Mouse (Mus musculus): ENCODE measurements around the gene Amotl1. TPM values are rescaled to one million over a fixed set of nuclear protein-coding genes. Genes with fewer than 3 reads are reported as not detected.

The Amotl1 gene
- polyA plus RNA-seq, 1 experiment from 2014 or later, result 22.4 TPM

DNA sequence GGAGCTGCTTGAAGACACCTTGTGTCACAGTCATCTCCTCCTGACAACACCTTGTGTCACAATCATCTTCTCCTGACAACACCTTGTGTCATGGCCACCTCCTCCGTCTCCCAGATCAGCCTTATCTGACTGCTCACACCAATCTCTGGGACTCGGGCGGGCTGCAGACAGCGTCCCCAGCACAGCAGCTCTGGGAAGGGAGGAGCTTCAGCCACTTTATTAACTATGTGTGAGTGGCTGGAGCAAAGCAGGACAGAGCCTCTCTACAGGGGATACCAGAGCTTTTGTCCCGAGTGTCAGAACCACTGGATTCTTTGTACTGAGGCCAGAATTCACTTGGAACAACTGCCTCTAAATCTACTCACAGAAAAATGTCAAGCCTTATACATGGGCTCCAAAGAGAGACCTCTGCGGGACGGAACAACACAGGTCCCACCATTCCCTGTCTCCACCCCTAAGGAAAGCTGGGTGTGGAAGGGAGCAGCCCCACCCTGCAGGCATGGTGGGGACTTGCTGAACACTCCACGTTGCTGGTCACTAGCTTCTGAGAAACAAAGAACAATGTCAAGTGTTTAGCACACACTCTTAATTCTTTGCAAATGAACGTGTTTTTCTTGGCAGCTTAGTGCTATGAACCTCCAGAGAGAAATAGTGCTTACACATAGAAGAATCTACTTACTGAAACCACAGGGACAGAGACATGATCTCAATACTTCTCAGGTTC lies 100.7 kb downstream of the Amotl1 start:
- Histone ChIP-seq H3K36me3 (ENCODE audit: control insufficient read depth, insufficient read depth, low read length) (peaks cover 86% of the 10 kb centered on the region), H3K27ac (ENCODE audit: low read depth) (no peak overlapping the region)

DNA sequence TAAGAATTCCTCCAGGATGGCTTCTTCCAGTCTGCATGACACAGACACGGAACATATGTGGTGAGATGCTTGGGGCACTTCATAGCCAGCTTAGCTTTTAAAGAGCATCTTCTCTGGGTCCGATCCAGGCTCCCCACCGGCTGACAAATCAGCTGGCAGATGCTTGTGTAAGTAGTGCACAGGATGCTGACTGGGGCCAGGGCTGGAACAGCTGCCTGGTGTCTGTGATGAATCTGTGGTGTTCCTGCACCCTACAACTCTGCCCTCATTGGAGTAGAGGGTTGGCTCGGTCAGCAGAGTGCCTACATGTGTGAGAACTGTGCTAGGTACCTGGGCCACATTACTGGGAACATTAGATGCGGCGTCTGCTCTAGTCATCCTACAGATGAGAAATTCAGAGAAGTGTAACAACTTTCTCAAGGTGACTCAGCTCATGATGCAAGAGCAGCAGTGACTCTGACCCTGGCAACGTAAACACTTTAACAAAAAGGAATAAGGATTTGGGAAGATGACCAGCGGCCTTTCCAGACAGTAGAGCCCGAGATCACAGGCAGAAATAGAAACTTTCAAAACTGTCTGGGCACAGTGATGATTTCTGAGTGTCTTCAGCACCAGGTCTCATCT lies 109.9 kb downstream of the Amotl1 start:
- Histone ChIP-seq H3K36me3 (ENCODE audit: control insufficient read depth, insufficient read depth, low read length) (peaks cover 8% of the 10 kb centered on the region; the same call in 1 of the 2 replicates), H3K9ac (ENCODE audit: low read length) (no peak overlapping the region), H3K4me2 (ENCODE audit: low read length) (no peak overlapping the region), H3K27me3 (replicated peaks; ENCODE audit: control insufficient read depth, insufficient read depth, low read length) (no peaks in the 10 kb centered on the region), H3K4me1 (replicated peaks; ENCODE audit: control insufficient read depth, insufficient read depth, low read length) (no peaks in the 10 kb centered on the region), H3K27ac (ENCODE audit: low read depth) (no peak overlapping the region), H3K9me3 (ENCODE audit: control insufficient read depth, low read length) (no peaks in the 10 kb centered on the region), H3K4me3 (ENCODE audit: low read depth, low read length) (no peak overlapping the region)
- whole genome bisulfite sequencing, result 74% methylated on average over 9 of the region's 9 CpGs
- DNase-seq (ENCODE audit: low spot score) (no peak), ATAC-seq (replicated peaks; ENCODE audit: low FRiP score, low TSS enrichment, low read depth) (no peak)

More for the DNA sequence above, 100.7 kb downstream of the Amotl1 start:
- ATAC-seq (replicated peaks; ENCODE audit: low FRiP score, low TSS enrichment, low read depth), result no peak
- Histone ChIP-seq H3K27me3 (replicated peaks; ENCODE audit: control insufficient read depth, insufficient read depth, low read length) (no peaks in the 10 kb centered on the region), H3K4me3 (ENCODE audit: low read depth, low read length) (no peak overlapping the region), H3K9me3 (ENCODE audit: control insufficient read depth, low read length) (no peaks in the 10 kb centered on the region), H3K4me2 (ENCODE audit: low read length) (no peak overlapping the region), H3K4me1 (replicated peaks; ENCODE audit: control insufficient read depth, insufficient read depth, low read length) (peaks cover 6% of the 10 kb centered on the region; the same call in 1 of the 2 replicates), H3K9ac (ENCODE audit: low read length) (no peak overlapping the region)
- WGBS, result 73% methylated on average over 9 of the region's 9 CpGs
- no peak for DNase-seq (ENCODE audit: low spot score)

DNA sequence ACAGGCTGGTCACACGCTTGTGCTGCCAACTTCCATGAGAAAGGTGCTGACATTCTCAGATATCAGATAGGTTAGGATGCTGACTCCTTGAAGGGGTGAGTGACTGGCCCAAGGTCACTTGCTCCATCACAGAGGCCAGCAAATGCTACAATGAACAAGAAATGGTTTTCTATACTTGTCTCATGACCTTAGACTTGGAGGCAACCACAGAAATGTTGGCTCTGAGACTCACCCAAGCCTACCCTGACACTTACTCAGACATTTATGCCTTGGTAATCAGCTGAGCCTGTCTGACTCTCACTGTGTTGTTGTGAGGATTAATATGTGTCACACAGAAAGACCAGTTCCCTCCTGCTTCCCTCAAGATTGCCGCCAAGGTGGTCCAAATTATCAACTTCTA lies 111.2 kb downstream of the Amotl1 start:
- no peak for DNase-seq (ENCODE audit: low spot score)
- Histone ChIP-seq H3K36me3 (ENCODE audit: control insufficient read depth, insufficient read depth, low read length) (no peaks in the 10 kb centered on the region), H3K9me3 (ENCODE audit: control insufficient read depth, low read length) (no peaks in the 10 kb centered on the region), H3K4me2 (ENCODE audit: low read length) (no peak overlapping the region), H3K9ac (ENCODE audit: low read length) (no peak overlapping the region), H3K4me3 (ENCODE audit: low read depth, low read length) (no peak overlapping the region), H3K27me3 (replicated peaks; ENCODE audit: control insufficient read depth, insufficient read depth, low read length) (no peaks in the 10 kb centered on the region), H3K27ac (ENCODE audit: low read depth) (no peak overlapping the region), H3K4me1 (replicated peaks; ENCODE audit: control insufficient read depth, insufficient read depth, low read length) (no peaks in the 10 kb centered on the region)
- ATAC-seq (replicated peaks; ENCODE audit: low FRiP score, low TSS enrichment, low read depth), result no peak
- WGBS, result 88% methylated on average over 2 of the region's 2 CpGs

DNA sequence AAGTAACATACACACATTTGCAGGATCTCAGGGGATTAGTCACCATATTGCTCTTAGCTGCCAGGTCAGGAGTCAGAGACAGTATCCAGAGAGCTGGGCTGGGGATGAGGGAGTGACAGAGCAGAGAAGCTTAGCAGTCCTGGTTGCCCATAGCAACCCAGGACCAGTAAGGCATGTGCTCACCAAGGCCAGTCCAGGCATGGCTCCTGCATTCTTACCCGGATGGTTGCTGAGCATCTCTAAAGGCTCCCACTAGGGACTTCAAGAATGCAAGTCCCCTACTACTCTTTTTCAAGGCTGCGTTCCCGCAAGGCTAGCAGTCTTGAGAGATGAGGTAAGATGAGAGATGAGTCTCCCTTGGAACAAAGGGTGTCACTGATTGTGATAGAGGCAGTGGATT lies 112.6 kb downstream of the Amotl1 start:
- no peaks in the 10 kb centered on the region for H3K4me1 ChIP-seq (replicated peaks; ENCODE audit: control insufficient read depth, insufficient read depth, low read length)
- no peak overlapping the region for H3K9ac ChIP-seq (ENCODE audit: low read length)
- H3K27me3 ChIP-seq (replicated peaks; ENCODE audit: control insufficient read depth, insufficient read depth, low read length), result no peaks in the 10 kb centered on the region
- no peak for ATAC-seq (replicated peaks; ENCODE audit: low FRiP score, low TSS enrichment, low read depth)
- H3K36me3 ChIP-seq (ENCODE audit: control insufficient read depth, insufficient read depth, low read length), result no peaks in the 10 kb centered on the region
- H3K27ac ChIP-seq (ENCODE audit: low read depth), result no peak overlapping the region
- no peak for DNase-seq (ENCODE audit: low spot score)
- 59% methylated on average over 3 of the region's 3 CpGs for WGBS
- H3K4me2 ChIP-seq (ENCODE audit: low read length), result no peak overlapping the region
- no peaks in the 10 kb centered on the region for H3K9me3 ChIP-seq (ENCODE audit: control insufficient read depth, low read length)
- no peak overlapping the region for H3K4me3 ChIP-seq (ENCODE audit: low read depth, low read length)

DNA sequence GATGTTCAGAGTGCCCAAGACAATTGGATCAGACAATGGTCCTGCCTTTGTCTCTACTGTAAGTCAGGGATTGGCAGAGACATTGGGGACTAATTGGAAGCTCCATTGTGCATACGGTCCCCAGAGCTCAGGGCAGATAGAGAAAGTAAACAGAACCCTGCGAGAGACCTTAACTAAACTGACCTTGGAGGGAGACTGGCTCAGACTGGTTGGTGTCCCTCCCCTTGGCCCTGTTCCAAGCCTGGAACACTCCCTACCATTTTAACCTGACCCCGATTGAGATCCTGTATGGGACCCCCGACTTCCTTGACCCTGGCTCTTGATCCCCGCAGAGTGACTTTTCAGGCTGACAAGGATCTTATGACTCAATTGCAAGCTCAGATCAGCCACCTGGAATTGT lies 114.9 kb downstream of the Amotl1 start:
- Histone ChIP-seq H3K4me2 (ENCODE audit: low read length) (no peak overlapping the region), H3K9ac (ENCODE audit: low read length) (no peak overlapping the region), H3K27ac (ENCODE audit: low read depth) (no peak overlapping the region), H3K27me3 (replicated peaks; ENCODE audit: control insufficient read depth, insufficient read depth, low read length) (no peaks in the 10 kb centered on the region), H3K4me1 (replicated peaks; ENCODE audit: control insufficient read depth, insufficient read depth, low read length) (no peaks in the 10 kb centered on the region), H3K4me3 (ENCODE audit: low read depth, low read length) (no peak overlapping the region), H3K9me3 (ENCODE audit: control insufficient read depth, low read length) (no peaks in the 10 kb centered on the region), H3K36me3 (ENCODE audit: control insufficient read depth, insufficient read depth, low read length) (no peaks in the 10 kb centered on the region)
- 56% methylated on average over 5 of the region's 5 CpGs for whole genome bisulfite sequencing
- 0 out of 2 replicates have a peak, but pooled peaks have one; percentile 38 for ATAC-seq (replicated peaks; ENCODE audit: low FRiP score, low TSS enrichment, low read depth)
- DNase-seq (ENCODE audit: low spot score), result no peak

DNA sequence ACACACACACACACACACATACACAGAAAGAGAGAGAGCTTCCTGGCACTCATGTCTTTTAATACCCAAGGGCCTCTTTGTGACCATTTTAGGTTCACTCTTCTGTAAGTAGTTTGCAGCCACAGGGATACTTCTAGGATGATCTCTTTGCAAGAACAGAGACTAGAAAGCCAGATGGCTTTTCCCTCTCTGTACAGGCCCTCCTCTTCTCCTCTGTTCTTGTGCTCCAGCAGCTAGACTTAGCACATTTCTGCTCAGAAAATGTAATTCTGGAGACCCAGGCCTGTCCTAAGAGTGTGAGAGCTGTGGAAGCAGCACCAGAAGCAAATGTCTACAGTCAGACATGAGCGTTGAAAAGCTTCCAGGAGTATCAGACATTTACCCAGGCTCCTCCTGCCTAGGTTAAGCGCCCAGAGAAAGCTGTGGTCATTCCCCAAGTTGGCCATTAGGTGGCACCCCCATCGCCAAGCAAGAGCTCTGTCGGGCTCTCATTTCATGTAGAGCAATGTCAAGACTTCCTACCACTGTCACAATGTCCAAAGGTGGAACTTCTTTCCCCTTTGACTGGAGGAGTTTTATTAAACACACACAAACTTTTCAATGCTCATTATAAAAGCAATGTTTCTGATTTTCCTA lies 121.3 kb downstream of the Amotl1 start:
- DNase-seq (ENCODE audit: low spot score), result peak; percentile 81
- WGBS, result 9% methylated on average over 4 of the region's 4 CpGs
- 0 out of 2 replicates have a peak, but pooled peaks have one; percentile 59 for ATAC-seq (replicated peaks; ENCODE audit: low FRiP score, low TSS enrichment, low read depth)

DNA sequence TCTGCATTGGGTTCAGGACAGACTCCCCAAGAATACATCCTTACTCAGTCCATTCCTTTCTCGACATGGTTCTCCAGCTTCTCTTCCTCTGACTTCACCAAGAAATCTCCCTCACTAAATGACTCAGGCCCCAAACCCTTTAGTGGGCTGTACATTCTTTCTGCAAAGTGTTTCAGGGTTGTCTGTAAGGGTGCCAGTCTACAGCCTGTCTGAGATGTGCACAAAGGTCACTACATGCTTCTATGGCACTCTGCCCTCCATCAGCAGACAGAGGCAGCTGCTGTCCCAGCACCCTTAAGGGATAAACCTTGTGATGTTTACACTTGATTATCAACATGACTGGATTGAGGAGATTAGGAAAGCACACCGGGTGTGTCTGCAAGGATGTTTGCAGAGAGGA lies 123.2 kb downstream of the Amotl1 start:
- no peak for ATAC-seq (replicated peaks; ENCODE audit: low FRiP score, low TSS enrichment, low read depth)
- no peak overlapping the region for H3K4me3 ChIP-seq (ENCODE audit: low read depth, low read length)
- 31% methylated on average over 2 of the region's 2 CpGs for WGBS

More for the DNA sequence above, 121.3 kb downstream of the Amotl1 start:
- Histone ChIP-seq H3K9me3 (ENCODE audit: control insufficient read depth, low read length) (no peaks in the 10 kb centered on the region), H3K36me3 (ENCODE audit: control insufficient read depth, insufficient read depth, low read length) (no peaks in the 10 kb centered on the region), H3K27ac (ENCODE audit: low read depth) (no peak overlapping the region), H3K9ac (ENCODE audit: low read length) (no peak overlapping the region), H3K4me2 (ENCODE audit: low read length) (no peak overlapping the region), H3K4me3 (ENCODE audit: low read depth, low read length) (no peak overlapping the region), H3K27me3 (replicated peaks; ENCODE audit: control insufficient read depth, insufficient read depth, low read length) (no peaks in the 10 kb centered on the region), H3K4me1 (replicated peaks; ENCODE audit: control insufficient read depth, insufficient read depth, low read length) (no peaks in the 10 kb centered on the region)

DNA sequence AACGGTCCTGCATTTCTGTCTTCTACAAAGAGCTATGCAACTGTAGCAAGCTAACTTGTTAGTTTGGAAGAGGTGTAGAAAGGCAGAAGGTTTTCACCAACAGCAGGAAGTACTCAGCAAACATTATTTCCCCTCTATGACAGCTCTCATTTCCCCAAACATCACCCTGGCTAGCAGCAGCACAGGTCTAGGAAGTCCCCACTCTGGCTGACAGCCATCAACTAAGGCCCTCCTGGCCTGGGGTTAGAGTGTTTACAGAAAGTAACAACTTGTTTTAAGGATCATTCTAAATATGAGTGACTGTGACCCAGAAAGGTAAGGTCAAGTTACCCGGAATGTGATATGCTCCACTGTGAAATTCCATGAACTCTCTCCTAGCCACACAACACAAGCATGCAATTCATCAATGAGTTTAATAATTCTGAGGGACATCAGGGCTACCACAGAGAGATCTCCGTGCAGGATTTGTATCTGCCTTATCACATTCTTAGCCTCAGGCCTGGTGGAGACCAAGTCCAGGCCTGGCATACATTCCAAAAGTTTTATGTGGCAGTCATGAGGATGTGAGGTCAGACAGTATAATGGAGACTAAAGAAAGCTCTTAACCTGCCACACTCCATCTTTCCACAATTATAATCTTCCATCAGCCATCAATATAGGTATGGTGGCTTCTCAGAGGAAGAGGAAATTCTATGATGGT lies 123.7 kb downstream of the Amotl1 start:
- no peaks in the 10 kb centered on the region for H3K4me1 ChIP-seq (replicated peaks; ENCODE audit: control insufficient read depth, insufficient read depth, low read length)
- H3K36me3 ChIP-seq (ENCODE audit: control insufficient read depth, insufficient read depth, low read length), result no peaks in the 10 kb centered on the region
- no peak overlapping the region for H3K9ac ChIP-seq (ENCODE audit: low read length)
- 32% methylated on average over 3 of the region's 3 CpGs for WGBS
- ATAC-seq (replicated peaks; ENCODE audit: low FRiP score, low TSS enrichment, low read depth) (no peak), DNase-seq (ENCODE audit: low spot score) (no peak)
- no peak overlapping the region for H3K27ac ChIP-seq (ENCODE audit: low read depth)
- no peaks in the 10 kb centered on the region for H3K9me3 ChIP-seq (ENCODE audit: control insufficient read depth, low read length)
- H3K4me3 ChIP-seq (ENCODE audit: low read depth, low read length), result no peak overlapping the region
- H3K27me3 ChIP-seq (replicated peaks; ENCODE audit: control insufficient read depth, insufficient read depth, low read length), result no peaks in the 10 kb centered on the region
- H3K4me2 ChIP-seq (ENCODE audit: low read length), result no peak overlapping the region

More for the DNA sequence above, 123.2 kb downstream of the Amotl1 start:
- Histone ChIP-seq H3K9ac (ENCODE audit: low read length) (no peak overlapping the region), H3K36me3 (ENCODE audit: control insufficient read depth, insufficient read depth, low read length) (no peaks in the 10 kb centered on the region), H3K27ac (ENCODE audit: low read depth) (no peak overlapping the region), H3K4me2 (ENCODE audit: low read length) (no peak overlapping the region), H3K27me3 (replicated peaks; ENCODE audit: control insufficient read depth, insufficient read depth, low read length) (no peaks in the 10 kb centered on the region), H3K4me1 (replicated peaks; ENCODE audit: control insufficient read depth, insufficient read depth, low read length) (no peaks in the 10 kb centered on the region), H3K9me3 (ENCODE audit: control insufficient read depth, low read length) (no peaks in the 10 kb centered on the region)
- no peak for DNase-seq (ENCODE audit: low spot score)
